18 mouse cellular contexts compared by ENCODE assay signal in the genomic region with DNA sequence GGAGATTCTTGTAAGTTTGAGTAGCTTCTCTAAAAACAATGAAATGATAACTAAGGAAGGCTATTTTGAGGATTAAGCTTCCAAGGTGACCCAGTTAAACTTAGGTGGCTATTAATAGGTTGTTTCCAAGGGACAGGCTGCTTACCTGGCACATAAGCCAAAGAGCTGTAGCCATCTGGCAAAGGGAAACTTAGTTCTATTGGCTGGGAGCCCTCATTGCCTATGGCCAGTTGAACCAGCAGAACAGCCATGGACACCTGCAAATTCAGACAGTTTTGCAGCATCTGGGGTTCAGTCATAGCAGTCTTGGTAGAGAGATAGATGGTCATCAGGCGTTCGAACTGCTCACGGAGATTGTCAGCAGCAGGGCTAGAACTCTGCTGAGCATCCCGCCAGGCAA. TPM values are rescaled to one million over a fixed set of nuclear protein-coding genes. Genes with fewer than 3 reads are reported as not detected.
DNase-seq lines count a peak whose midpoint lies in the region; ATAC-seq and TF ChIP-seq lines count a peak whose summit lies in the region.
"Had no signal": no experiment of that assay in that cellular context is flagged by ENCODE, and none has a peak within 500 bp of the region (broad histone marks: within the 10 kb centered on the region; RNA-seq: fewer than 3 reads in every experiment).

No protein-coding gene starts in this region.

- no peaks in the 10 kb centered on the region for H3K4me1 ChIP-seq in kidney, adult 2 months (ENCODE audit: control insufficient read depth, insufficient read depth, low read length)
- no peaks in the 10 kb centered on the region for H3K4me1 ChIP-seq in kidney, embryonic 14.5 days (ENCODE audit: control insufficient read depth, insufficient read depth, low read length)
- H3K4me1 ChIP-seq: hindbrain, embryonic 10.5 days; midbrain, embryonic 12.5 days had no signal

- no peak overlapping the region for H3K4me3 ChIP-seq in kidney, adult 2 months (ENCODE audit: insufficient read depth, low read depth, low read length)
- H3K4me3 ChIP-seq in kidney, embryonic 14.5 days (ENCODE audit: low read length), result no peak overlapping the region
- H3K4me3 ChIP-seq: hindbrain, embryonic 10.5 days; midbrain, embryonic 12.5 days had no signal

- H3K36me3 ChIP-seq in kidney, adult 2 months (ENCODE audit: control insufficient read depth, insufficient read depth, low read length), result peaks cover 16% of the 10 kb centered on the region
- H3K36me3 ChIP-seq in kidney, embryonic 14.5 days (ENCODE audit: control insufficient read depth, insufficient read depth, low read length), result peaks cover 81% of the 10 kb centered on the region

- no peak overlapping the region for H3K9ac ChIP-seq in kidney, embryonic 14.5 days (ENCODE audit: low read depth, low read length)
- H3K9ac ChIP-seq: midbrain, embryonic 12.5 days had no signal

- intact Hi-C loops in heart, postnatal 14 days (cut with DNase I), result no loop called here

- no peak for TF ChIP-seq CTCF in kidney, adult 2 months (conservative IDR thresholded peaks at IDR 0.05; ENCODE audit: insufficient read depth, insufficient read length, low read depth, low read length)

- H3K27me3 ChIP-seq in kidney, adult 2 months (replicated peaks; ENCODE audit: control insufficient read depth, insufficient read depth, low read length), result no peaks in the 10 kb centered on the region
- H3K27me3 ChIP-seq in kidney, embryonic 14.5 days (ENCODE audit: control insufficient read depth, insufficient read depth, low read length), result no peaks in the 10 kb centered on the region
- H3K27me3 ChIP-seq: CH12.LX; midbrain, embryonic 12.5 days had no signal

- H3K9me3 ChIP-seq in kidney, embryonic 14.5 days (ENCODE audit: control insufficient read depth, low read length), result no peaks in the 10 kb centered on the region
- H3K9me3 ChIP-seq: hindbrain, embryonic 10.5 days; midbrain, embryonic 12.5 days had no signal

- no peak overlapping the region for H3K27ac ChIP-seq in kidney, adult 2 months (ENCODE audit: insufficient read depth, low read depth, low read length)
- H3K27ac ChIP-seq in kidney, embryonic 14.5 days (ENCODE audit: low read depth, low read length), result no peak overlapping the region
- H3K27ac ChIP-seq: hindbrain, embryonic 10.5 days; midbrain, embryonic 12.5 days had no signal

- H3K4me2 ChIP-seq in kidney, embryonic 14.5 days (replicated peaks; ENCODE audit: low read depth, low read length), result no peak overlapping the region
- H3K4me2 ChIP-seq: midbrain, embryonic 12.5 days had no signal

- DNase-seq in adrenal gland, postnatal 10 days, result peak; percentile 21
- DNase-seq in adrenal gland, postnatal 25 days, result no peak
- DNase-seq in kidney, adult 2 months, result peak; percentile 40
- DNase-seq in cerebellum, postnatal 36 days, result peak; percentile 61 to 79
- DNase-seq in heart, postnatal 14 days, result peak; percentile 22 to 60
- no peak for DNase-seq in neural tube, embryonic 10.5 days (ENCODE audit: extremely low spot score, low spot score)
- DNase-seq: kidney, postnatal 14 days; layer of hippocampus, postnatal 36 days; lung, postnatal 4 days had no signal

- no peak for TF ChIP-seq POLR2A in kidney, adult 2 months (IDR thresholded peaks at IDR 0.05; ENCODE audit: low read depth, low read length)

- no peak for ATAC-seq in kidney, embryonic 14.5 days (ENCODE audit: low FRiP score, low TSS enrichment)
- no peak for ATAC-seq in frontal cortex, adult (ENCODE audit: low TSS enrichment)
- ATAC-seq: activated CD4-positive, CD25-positive, alpha-beta regulatory T cell, adult 4 months had no signal

- WGBS in kidney, adult 2 months, result 97% methylated on average over 4 of the region's 4 CpGs
- 96% methylated on average over 4 of the region's 4 CpGs for WGBS in kidney, embryonic 14.5 days

RNA-seq across cellular contexts. Expression of a gene that starts 21.9 kb away (rescaled TPM):
- total RNA-seq in adrenal gland, postnatal 10 days (2021), result 100 to 1,000 TPM; 796 to 905 TPM
- 383 and 529 TPM in 2 replicates for total RNA-seq in adrenal gland, postnatal 25 days (2021)
- polyA plus RNA-seq in kidney, adult 2 months (2012; rRNA removed), result 732 and 924 TPM in 2 replicates
- 674 and 931 TPM in 2 replicates for polyA plus RNA-seq in kidney, embryonic 14.5 days (2014; fragmentation: Nextera tagmentation; extraction: Ambion mirVana)
- 1,000 to 10,000 TPM; 1,504 to 1,510 TPM for total RNA-seq in heart, postnatal 14 days (2021)

RNA-seq across cellular contexts. Expression of a gene that starts 23.0 kb away (rescaled TPM):
- 10 to 100 TPM; 77.5 to 91.0 TPM for total RNA-seq in adrenal gland, postnatal 10 days (2021)
- 71.9 and 105 TPM in 2 replicates for total RNA-seq in adrenal gland, postnatal 25 days (2021)
- 15.9 and 18.3 TPM in 2 replicates for polyA plus RNA-seq in kidney, adult 2 months (2012; rRNA removed)
- 25.6 and 38.2 TPM in 2 replicates for polyA plus RNA-seq in kidney, embryonic 14.5 days (2014; fragmentation: Nextera tagmentation; extraction: Ambion mirVana)
- total RNA-seq in heart, postnatal 14 days (2021), result 10 to 100 TPM; 38.4 to 45.4 TPM

RNA-seq across cellular contexts. Expression of a gene that starts 37.8 kb away (rescaled TPM):
- total RNA-seq in adrenal gland, postnatal 10 days (2021), result 1 to 10 TPM; 4.6 to 5.0 TPM
- 0.52 TPM in 1 of 2 replicates, not detected in the other for total RNA-seq in adrenal gland, postnatal 25 days (2021)
- 0.57 and 3.2 TPM in 2 replicates for polyA plus RNA-seq in kidney, adult 2 months (2012; rRNA removed)
- polyA plus RNA-seq in kidney, embryonic 14.5 days (2014; fragmentation: Nextera tagmentation; extraction: Ambion mirVana), result not detected in 2 replicates
- 10 to 100 TPM in 1 of 2 experiments, under 1 TPM in 1; 0.86 to 11.7 TPM for total RNA-seq in heart, postnatal 14 days (2021)
- total RNA-seq: layer of hippocampus, postnatal 36 days had no signal
- polyA plus RNA-seq: brain, embryonic 14.5 days; hindbrain, embryonic 10.5 days; midbrain, embryonic 12.5 days had no signal

RNA-seq across cellular contexts. Expression of a gene that starts 39.2 kb away (rescaled TPM):
- 1 to 10 TPM; 3.0 to 3.1 TPM for total RNA-seq in adrenal gland, postnatal 10 days (2021)
- not detected in 2 replicates for total RNA-seq in adrenal gland, postnatal 25 days (2021)
- 0.19 and 2.9 TPM in 2 replicates for polyA plus RNA-seq in kidney, adult 2 months (2012; rRNA removed)
- polyA plus RNA-seq in kidney, embryonic 14.5 days (2014; fragmentation: Nextera tagmentation; extraction: Ambion mirVana), result not detected in 2 replicates
- total RNA-seq in heart, postnatal 14 days (2021), result 1 to 10 TPM; 4.5 to 9.4 TPM
- total RNA-seq: layer of hippocampus, postnatal 36 days had no signal
- polyA plus RNA-seq: brain, embryonic 14.5 days; hindbrain, embryonic 10.5 days; intestine, embryonic 14.5 days; limb, embryonic 11.5 days; midbrain, embryonic 12.5 days had no signal

Comparison
In these comparisons a context has a peak if more than half of its experiments do, and no peak if none do; other contexts are left out.
1. DNase-seq: peak in adrenal gland, postnatal 10 days (single experiment), kidney, adult 2 months (single experiment), cerebellum, postnatal 36 days (2 of 2) and heart, postnatal 14 days (2 of 2); none in adrenal gland, postnatal 25 days (single experiment) and neural tube, embryonic 10.5 days (single experiment).